12 mouse cellular contexts compared by ENCODE assay signal in genomic region chr14:62965342-62965741, GRCm38 (mm10). TPM values are rescaled to one million over a fixed set of nuclear protein-coding genes. Genes with fewer than 3 reads are reported as not detected.
DNase-seq lines count a peak whose midpoint lies in the region; ATAC-seq and TF ChIP-seq lines count a peak whose summit lies in the region.
"Had no signal": no experiment of that assay in that cellular context is flagged by ENCODE, and none has a peak within 500 bp of the region (broad histone marks: within the 10 kb centered on the region; RNA-seq: fewer than 3 reads in every experiment).

No protein-coding gene starts in this region.

- TF ChIP-seq EP300 in ES-Bruce4 (IDR thresholded peaks at IDR 0.05; ENCODE audit: insufficient read depth, low read depth, low read length): no peak

- peak overlapping the region; percentile 41; the same call in 1 of the 2 replicates for H3K4me2 ChIP-seq in limb, embryonic 14.5 days (replicated peaks; ENCODE audit: low read depth, low read length, severe bottlenecking)

- ATAC-seq in limb, embryonic 14.5 days (ENCODE audit: low FRiP score, low read depth): no peak
- no peak for ATAC-seq in erythroblast, adult 5-6 weeks (replicated peaks; ENCODE audit: low FRiP score, poor library complexity, severe bottlenecking)

- 49% methylated on average over 5 of the region's 5 CpGs for WGBS in cerebellum, adult 2 months
- WGBS in kidney, adult 2 months: 86% methylated on average over 5 of the region's 5 CpGs
- 91% methylated on average over 5 of the region's 5 CpGs for WGBS in limb, embryonic 14.5 days

- peaks cover 10% of the 10 kb centered on the region for H3K4me1 ChIP-seq in cerebellum, adult 2 months (ENCODE audit: control insufficient read depth, insufficient read depth, low read length)
- H3K4me1 ChIP-seq in kidney, adult 2 months (ENCODE audit: control insufficient read depth, insufficient read depth, low read length): no peaks in the 10 kb centered on the region
- no peaks in the 10 kb centered on the region for H3K4me1 ChIP-seq in ES-Bruce4 (ENCODE audit: control insufficient read depth, insufficient read depth, low read length)
- H3K4me1 ChIP-seq in limb, embryonic 14.5 days (ENCODE audit: control insufficient read depth, insufficient read depth, low read length): 0 out of 2 replicates have a peak, but pooled peaks cover 5% of the 10 kb centered on the region

- H3K9me3 ChIP-seq in ES-Bruce4 (replicated peaks; ENCODE audit: control insufficient read depth, insufficient read depth, low read length, poor library complexity, severe bottlenecking): no peaks in the 10 kb centered on the region
- H3K9me3 ChIP-seq in limb, embryonic 14.5 days (ENCODE audit: control insufficient read depth, low read length): no peaks in the 10 kb centered on the region
- H3K9me3 ChIP-seq: forebrain, embryonic 12.5 days had no signal

- H3K27me3 ChIP-seq in cerebellum, adult 2 months (ENCODE audit: control insufficient read depth, insufficient read depth, low read length): no peaks in the 10 kb centered on the region
- no peaks in the 10 kb centered on the region for H3K27me3 ChIP-seq in kidney, adult 2 months (replicated peaks; ENCODE audit: control insufficient read depth, insufficient read depth, low read length)
- no peaks in the 10 kb centered on the region for H3K27me3 ChIP-seq in ES-Bruce4 (ENCODE audit: control insufficient read depth, insufficient read depth, low read length, poor library complexity, severe bottlenecking)
- H3K27me3 ChIP-seq in limb, embryonic 14.5 days (ENCODE audit: control insufficient read depth, insufficient read depth, low read length): no peaks in the 10 kb centered on the region
- H3K27me3 ChIP-seq: forebrain, embryonic 12.5 days had no signal

- no peak overlapping the region for H3K9ac ChIP-seq in ES-Bruce4 (ENCODE audit: low read depth, poor library complexity, severe bottlenecking)
- 0 out of 2 replicates have a peak overlapping the region, but pooled peaks have one; percentile 28 for H3K9ac ChIP-seq in limb, embryonic 14.5 days (ENCODE audit: low read depth, low read length, severe bottlenecking)
- H3K9ac ChIP-seq: forebrain, embryonic 12.5 days had no signal

- H3K36me3 ChIP-seq in kidney, adult 2 months (ENCODE audit: control insufficient read depth, insufficient read depth, low read length): no peaks in the 10 kb centered on the region
- H3K36me3 ChIP-seq in ES-Bruce4 (ENCODE audit: control insufficient read depth, insufficient read depth, low read length, poor library complexity, severe bottlenecking): no peaks in the 10 kb centered on the region
- H3K36me3 ChIP-seq in limb, embryonic 14.5 days (ENCODE audit: control insufficient read depth, insufficient read depth, low read length): no peaks in the 10 kb centered on the region
- H3K36me3 ChIP-seq: forebrain, embryonic 12.5 days had no signal

- peak; percentile 73 for TF ChIP-seq CTCF in cerebellum, adult 2 months (IDR thresholded peaks at IDR 0.05; ENCODE audit: borderline replicate concordance, insufficient read depth, low read depth, low read length)
- TF ChIP-seq CTCF in kidney, adult 2 months (conservative IDR thresholded peaks at IDR 0.05; ENCODE audit: insufficient read depth, insufficient read length, low read depth, low read length): peak; percentile 49
- peak; percentile 61 for TF ChIP-seq CTCF in ES-Bruce4 (IDR thresholded peaks at IDR 0.05; ENCODE audit: low read depth, low read length)

- H3K4me3 ChIP-seq in cerebellum, adult 2 months (replicated peaks; ENCODE audit: insufficient read depth, low read depth, low read length): no peak overlapping the region
- H3K4me3 ChIP-seq in kidney, adult 2 months (ENCODE audit: insufficient read depth, low read depth, low read length): no peak overlapping the region
- H3K4me3 ChIP-seq in ES-Bruce4 (ENCODE audit: low read depth, low read length): no peak overlapping the region
- H3K4me3 ChIP-seq in limb, embryonic 14.5 days (replicated peaks; ENCODE audit: low read length): no peak overlapping the region
- H3K4me3 ChIP-seq: myocyte had no signal

- H3K27ac ChIP-seq in cerebellum, adult 2 months (ENCODE audit: insufficient read depth, low read length): no peak overlapping the region
- no peak overlapping the region for H3K27ac ChIP-seq in kidney, adult 2 months (ENCODE audit: insufficient read depth, low read depth, low read length)
- H3K27ac ChIP-seq in ES-Bruce4 (ENCODE audit: insufficient read depth, low read length): no peak overlapping the region
- no peak overlapping the region for H3K27ac ChIP-seq in limb, embryonic 14.5 days (replicated peaks; ENCODE audit: low read depth, low read length)
- H3K27ac ChIP-seq: forebrain, embryonic 12.5 days had no signal

- no peak for TF ChIP-seq POLR2A in cerebellum, adult 2 months (IDR thresholded peaks at IDR 0.05; ENCODE audit: borderline replicate concordance, insufficient read depth, low read length)
- no peak for TF ChIP-seq POLR2A in kidney, adult 2 months (IDR thresholded peaks at IDR 0.05; ENCODE audit: low read depth, low read length)
- no peak for TF ChIP-seq POLR2A in ES-Bruce4 (IDR thresholded peaks at IDR 0.05; ENCODE audit: insufficient read depth, low read length)
- no peak for TF ChIP-seq POLR2A in limb, embryonic 14.5 days (IDR thresholded peaks at IDR 0.05; ENCODE audit: borderline replicate concordance, extremely low read depth, insufficient read depth, insufficient read length)

- DNase-seq in cerebellum, adult 2 months: peak; percentile 14 to 23
- no peak for DNase-seq in cerebellum, adult 8-10 months
- DNase-seq in kidney, adult 2 months: no peak
- no peak for DNase-seq in kidney, adult 11 months
- DNase-seq in limb, embryonic 14.5 days (ENCODE audit: low spot score): no peak
- no peak for DNase-seq in spleen, adult 12 weeks (ENCODE audit: low spot score)
- DNase-seq: layer of hippocampus, adult 9-11 months had no signal

RNA-seq across cellular contexts. Expression of gene Defb48, which starts 19.0 kb away (rescaled TPM):
- polyA plus RNA-seq in cerebellum, adult 2 months (2012; rRNA removed): not detected in 2 replicates
- not detected in 2 replicates for polyA plus RNA-seq in kidney, adult 2 months (2012; rRNA removed)
- not detected in 2 replicates for polyA plus RNA-seq in ES-Bruce4 (2011; ENCODE audit: insufficient read depth, insufficient read length, low read depth, missing spikeins)
- not detected in 2 replicates for polyA plus RNA-seq in limb, embryonic 14.5 days (2012; rRNA removed)
- not detected in 2 replicates for polyA plus RNA-seq in limb, embryonic 14.5 days (2014; fragmentation: Nextera tagmentation; extraction: Ambion mirVana)
- total RNA-seq in erythroblast, adult 5-6 weeks (2015; ENCODE audit: low replicate concordance): not detected in 2 replicates
- not detected in 2 replicates for total RNA-seq in erythroblast, adult 5-6 weeks (2017; ENCODE audit: low replicate concordance)
- total RNA-seq: adrenal gland, postnatal 10 days had no signal
- polyA plus RNA-seq: forebrain, embryonic 12.5 days had no signal

RNA-seq across cellular contexts. Expression of gene Defb47, which starts 32.5 kb away (rescaled TPM):
- polyA plus RNA-seq in cerebellum, adult 2 months (2012; rRNA removed): 1.4 and 2.6 TPM in 2 replicates
- not detected in 2 replicates for polyA plus RNA-seq in kidney, adult 2 months (2012; rRNA removed)
- not detected in 2 replicates for polyA plus RNA-seq in ES-Bruce4 (2011; ENCODE audit: insufficient read depth, insufficient read length, low read depth, missing spikeins)
- not detected in 2 replicates for polyA plus RNA-seq in limb, embryonic 14.5 days (2012; rRNA removed)
- polyA plus RNA-seq in limb, embryonic 14.5 days (2014; fragmentation: Nextera tagmentation; extraction: Ambion mirVana): not detected in 2 replicates
- total RNA-seq in erythroblast, adult 5-6 weeks (2015; ENCODE audit: low replicate concordance): not detected in 2 replicates
- total RNA-seq in erythroblast, adult 5-6 weeks (2017; ENCODE audit: low replicate concordance): not detected in 2 replicates
- total RNA-seq: adrenal gland, postnatal 10 days had no signal
- polyA plus RNA-seq: forebrain, embryonic 12.5 days had no signal

RNA-seq across cellular contexts. Expression of gene Defb43, which starts 46.2 kb away (rescaled TPM):
- not detected in 2 replicates for polyA plus RNA-seq in cerebellum, adult 2 months (2012; rRNA removed)
- not detected in 2 replicates for polyA plus RNA-seq in kidney, adult 2 months (2012; rRNA removed)
- not detected in 2 replicates for polyA plus RNA-seq in ES-Bruce4 (2011; ENCODE audit: insufficient read depth, insufficient read length, low read depth, missing spikeins)
- not detected in 2 replicates for polyA plus RNA-seq in limb, embryonic 14.5 days (2012; rRNA removed)
- polyA plus RNA-seq in limb, embryonic 14.5 days (2014; fragmentation: Nextera tagmentation; extraction: Ambion mirVana): not detected in 2 replicates
- not detected in 2 replicates for total RNA-seq in erythroblast, adult 5-6 weeks (2015; ENCODE audit: low replicate concordance)
- not detected in 2 replicates for total RNA-seq in erythroblast, adult 5-6 weeks (2017; ENCODE audit: low replicate concordance)
- total RNA-seq: adrenal gland, postnatal 10 days had no signal
- polyA plus RNA-seq: forebrain, embryonic 12.5 days; myocyte had no signal

Comparison
In these comparisons a context has a peak if more than half of its experiments do, and no peak if none do; other contexts are left out.
1. DNase-seq: peak in cerebellum, adult 2 months (2 of 2); none in cerebellum, adult 8-10 months (single experiment), kidney, adult 2 months (single experiment), kidney, adult 11 months (single experiment), limb, embryonic 14.5 days (single experiment) and spleen, adult 12 weeks (single experiment).
2. Peak in every context shown above with its lines, with median percentiles within 50 percentile points of each other: CTCF ChIP-seq.